ENCODE assay signal across 18 mouse cellular contexts in genomic region chr15:9804469-9804868, GRCm38 (mm10). TPM values are rescaled to one million over a fixed set of nuclear protein-coding genes. Genes with fewer than 3 reads are reported as not detected.
DNase-seq lines count a peak whose midpoint lies in the region.
"Had no signal": no experiment of that assay in that cellular context is flagged by ENCODE, and none has a peak within 500 bp of the region (broad histone marks: within the 10 kb centered on the region; RNA-seq: fewer than 3 reads in every experiment).

No protein-coding gene starts in this region.

- DNase-seq in gastrocnemius, adult 18-20 months (ENCODE audit: low spot score), result peak; percentile 33
- DNase-seq in gastrocnemius, postnatal 36 days, result no peak
- peak; percentile 52 for DNase-seq in layer of hippocampus, adult 9-11 months
- no peak for DNase-seq in layer of hippocampus, postnatal 25 days (ENCODE audit: extremely low spot score in 1 of 2, low spot score in 1 of 2)
- DNase-seq in R1 (ENCODE audit: low read depth, low spot score) (peak; percentile 14), MN1 (ENCODE audit: low spot score) (no peak)
- peak; percentile 25 for DNase-seq in skeletal muscle tissue, adult 2 months (ENCODE audit: low read depth, low spot score)
- DNase-seq: adrenal gland, postnatal 14 days; cerebellum, adult 11-12 months; cerebellum, postnatal 25 days; heart, adult 18-20 months; heart, postnatal 4 days; kidney, adult 8-10 months; kidney, postnatal 10 days; liver, embryonic 13.5 days; lung, adult 18-20 months; lung, postnatal 4 days had no signal

- intact Hi-C loops in gastrocnemius, postnatal 36 days (cut with DNase I), result no loop called here

RNA-seq across cellular contexts. Expression of gene Spef2, which starts 55.8 kb away (rescaled TPM):
- under 1 TPM in 1 of 2 experiments, not detected in 1; 0.07 TPM for total RNA-seq in gastrocnemius, adult 18-20 months (2021)
- total RNA-seq in gastrocnemius, postnatal 36 days (2021), result not detected
- total RNA-seq in layer of hippocampus, postnatal 25 days (2021), result 1 to 10 TPM; 1.9 to 2.1 TPM
- total RNA-seq: gastrocnemius, adult 8-10 months had no signal

Comparison
In these comparisons a context has a peak if more than half of its experiments do, and no peak if none do; other contexts are left out.
1. DNase-seq: peak in gastrocnemius, adult 18-20 months (single experiment), layer of hippocampus, adult 9-11 months (single experiment), R1 (single experiment) and skeletal muscle tissue, adult 2 months (single experiment); none in gastrocnemius, postnatal 36 days (0 of 2), layer of hippocampus, postnatal 25 days (0 of 2) and MN1 (single experiment).